Mouse (Mus musculus) myocyte (in vitro differentiated cells): Measurements from ENCODE around the gene Pcx.

Experiments
- E2F4 ChIP-seq: IDR thresholded peaks from one replicate; pipeline ENCODE4 v1.6.1; 2011; ENCODE audit warnings: mild to moderate bottlenecking, control low read depth, moderate library complexity; ENCODE audit not compliant: insufficient read depth
- MAX ChIP-seq: IDR thresholded peaks from one replicate; pipeline ENCODE4 v1.6.1; 2011; ENCODE audit warnings: low read depth, mild to moderate bottlenecking, control low read depth
- POLR2A ChIP-seq: IDR thresholded peaks from one replicate; pipeline ENCODE4 v1.6.1; 2011; ENCODE audit warnings: low read depth, mild to moderate bottlenecking, control low read depth, moderate library complexity; ENCODE audit not compliant: insufficient read length
- POLR2AphosphoS2 ChIP-seq: IDR thresholded peaks from one replicate; pipeline ENCODE4 v1.6.1; 2011; ENCODE audit warnings: low read depth, control low read depth; ENCODE audit not compliant: insufficient read length
- TCF12 ChIP-seq: IDR thresholded peaks from one replicate; pipeline ENCODE4 v1.6.1; 2011; ENCODE audit warnings: mild to moderate bottlenecking, control low read depth; ENCODE audit not compliant: poor library complexity, insufficient read depth, severe bottlenecking

DNA sequence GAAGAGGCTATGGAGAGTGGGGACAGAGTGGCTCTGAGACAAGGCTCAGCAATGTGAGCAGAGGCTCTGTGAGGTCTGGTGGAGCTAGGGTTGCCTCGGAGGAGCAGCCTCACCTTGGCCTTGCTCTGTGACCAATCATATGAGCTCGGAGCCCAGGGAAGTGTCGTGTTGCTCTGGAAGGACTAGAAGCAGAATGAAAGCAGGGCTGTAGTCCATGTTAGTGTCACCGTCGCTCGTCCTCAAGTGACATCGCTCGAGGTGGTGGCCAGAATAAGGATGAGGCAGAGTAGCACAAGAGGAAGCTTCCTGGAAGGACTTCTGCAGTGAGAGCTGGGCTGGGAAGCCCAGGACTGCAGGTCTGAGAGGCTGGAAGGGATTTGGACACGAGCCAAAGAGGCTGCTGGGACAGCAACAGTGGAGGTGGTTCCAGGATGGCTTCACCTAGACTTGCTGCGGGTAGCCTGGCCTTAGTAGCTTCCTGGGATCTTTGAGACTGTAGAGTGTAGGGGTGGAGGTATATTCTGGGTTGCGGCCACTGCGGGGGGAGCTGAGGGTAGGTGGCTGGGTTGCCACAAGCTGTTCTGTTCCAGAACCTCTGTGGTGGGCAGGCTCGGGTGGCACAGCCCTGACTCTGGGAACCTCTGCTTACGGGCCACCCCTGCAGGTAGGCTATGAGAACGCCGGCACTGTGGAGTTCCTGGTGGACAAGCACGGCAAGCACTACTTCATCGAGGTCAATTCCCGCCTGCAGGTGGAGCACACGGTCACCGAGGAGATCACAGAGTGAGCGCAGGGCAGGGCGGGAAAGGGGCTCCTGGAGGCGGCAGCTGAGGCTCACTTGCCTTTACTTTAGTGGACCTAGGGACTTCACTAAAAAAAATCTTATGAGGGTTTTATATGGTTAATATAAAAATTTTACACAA is 93.8 kb downstream of the Pcx start:
- TF ChIP-seq POLR2A (no peak), TCF12 (no peak), POLR2AphosphoS2 (no peak), MAX (no peak), E2F4 (no peak)
